Mouse (Mus musculus): ENCODE results near the gene Gpa33. TPM values are rescaled to one million over a fixed set of nuclear protein-coding genes. Genes with fewer than 3 reads are reported as not detected.
"Not testable (repeated sequence)": the region's sequence is repeated elsewhere in the genome, so short reads cannot be mapped to it uniquely, and the experiment has no call there.

Gene Gpa33
- total and polyA plus RNA-seq, 3 experiments: 0.04 TPM; not detected in 2

- Histone ChIP-seq H3K27me3 (replicated peaks) (no peaks in the 10 kb centered on the region), H3K4me2 (ENCODE audit: insufficient read depth, low read depth, poor library complexity, severe bottlenecking) (no peak overlapping the region), H3K4me1 (ENCODE audit: control insufficient read depth in 1 of 2, insufficient read depth in 2 of 2) (peaks cover 4 to 12% of the 10 kb centered on the region in 2 experiments; a peak in 3 of 4 replicates), H3K9me3 (replicated peaks; ENCODE audit: low read length) (no peaks in the 10 kb centered on the region), H3K27ac (ENCODE audit: insufficient read depth, low read depth) (no peak overlapping the region), H3K4me3 (replicated peaks in 1 of 3; ENCODE audit: low read depth in 2 of 3, low read length in 2 of 3, poor library complexity in 1 of 3) (no peak overlapping the region), H3K9ac (ENCODE audit: insufficient read depth, low read depth) (no peak overlapping the region), H3K36me3 (replicated peaks in 1 of 2; ENCODE audit: control insufficient read depth in 1 of 2, insufficient read depth in 1 of 2, low read length in 1 of 2) (no peaks in the 10 kb centered on the region), H3K79me2 (replicated peaks; ENCODE audit: control insufficient read depth, extremely low read depth, insufficient read depth, poor library complexity, severe bottlenecking) (no peaks in the 10 kb centered on the region)
- dilution Hi-C loops (cut with MboI; ENCODE audit: extremely low pct_ligation_motif_present, extremely low pct_unique_long_range_greater_than_20kb, low sequenced_read_pairs): no loop called here
- TF ChIP-seq ZMIZ1 (IDR thresholded peaks at IDR 0.05; ENCODE audit: low read depth, low read length) (no peak), MEF2A (IDR thresholded peaks at IDR 0.05; ENCODE audit: borderline replicate concordance, low read depth, low read length) (no peak), NELFE (IDR thresholded peaks at IDR 0.05; ENCODE audit: low read depth, low read length) (no peak), USF2 (conservative IDR thresholded peaks at IDR 0.05; ENCODE audit: low read depth, low read length) (no peak)
- in situ Hi-C loops (cut with MboI; ENCODE audit: low pct_ligation_motif_present, low pct_unique_long_range_greater_than_20kb, low sequenced_read_pairs): no loop called here
- no peak for DNase-seq (ENCODE audit: extremely low read depth)
These were observed 8.1 kb downstream of the Gpa33 start for GRCm38 (mm10) chr1:166138136-166138535.

GRCm38 (mm10) chr1:166139113-166139512, 9.1 kb downstream of the Gpa33 start:
- H3K4me2 ChIP-seq (ENCODE audit: insufficient read depth, low read depth, poor library complexity, severe bottlenecking): no peak overlapping the region
- H3K36me3 ChIP-seq (replicated peaks in 1 of 2; ENCODE audit: control insufficient read depth in 1 of 2, insufficient read depth in 1 of 2, low read length in 1 of 2): no peaks in the 10 kb centered on the region
- TF ChIP-seq SIN3A (IDR thresholded peaks at IDR 0.05; ENCODE audit: low read length) (no peak), NRF1 (IDR thresholded peaks at IDR 0.05; ENCODE audit: low read depth, low read length) (no peak), EP300 (IDR thresholded peaks at IDR 0.05; ENCODE audit: low read length) (no peak), USF1 (IDR thresholded peaks at IDR 0.05; ENCODE audit: low read depth, low read length) (no peak), RCOR1 (conservative IDR thresholded peaks at IDR 0.05; ENCODE audit: low read depth, low read length) (no peak), HCFC1 (IDR thresholded peaks at IDR 0.05; ENCODE audit: low read depth, low read length) (no peak), PAX5 (IDR thresholded peaks at IDR 0.05; ENCODE audit: low read length) (no peak), UBTF (IDR thresholded peaks at IDR 0.05; ENCODE audit: low read depth, low read length) (no peak)
- no peaks in the 10 kb centered on the region for H3K79me2 ChIP-seq (replicated peaks; ENCODE audit: control insufficient read depth, extremely low read depth, insufficient read depth, poor library complexity, severe bottlenecking)
- H3K9me3 ChIP-seq (replicated peaks; ENCODE audit: low read length): no peaks in the 10 kb centered on the region
- H3K27ac ChIP-seq (ENCODE audit: insufficient read depth, low read depth): no peak overlapping the region
- H3K9ac ChIP-seq (ENCODE audit: insufficient read depth, low read depth): no peak overlapping the region
- H3K4me1 ChIP-seq (ENCODE audit: control insufficient read depth in 1 of 2, insufficient read depth in 2 of 2): peaks cover 4 to 12% of the 10 kb centered on the region in 2 experiments; a peak in 3 of 4 replicates
- no peak overlapping the region for H3K4me3 ChIP-seq (replicated peaks in 1 of 3; ENCODE audit: low read depth in 2 of 3, low read length in 2 of 3, poor library complexity in 1 of 3)
- H3K27me3 ChIP-seq (replicated peaks): no peaks in the 10 kb centered on the region
- DNase-seq (ENCODE audit: extremely low read depth): no peak
- dilution Hi-C loops (cut with MboI; ENCODE audit: extremely low pct_ligation_motif_present, extremely low pct_unique_long_range_greater_than_20kb, low sequenced_read_pairs): no loop called here
- in situ Hi-C loops (cut with MboI; ENCODE audit: low pct_ligation_motif_present, low pct_unique_long_range_greater_than_20kb, low sequenced_read_pairs): no loop called here

DNA sequence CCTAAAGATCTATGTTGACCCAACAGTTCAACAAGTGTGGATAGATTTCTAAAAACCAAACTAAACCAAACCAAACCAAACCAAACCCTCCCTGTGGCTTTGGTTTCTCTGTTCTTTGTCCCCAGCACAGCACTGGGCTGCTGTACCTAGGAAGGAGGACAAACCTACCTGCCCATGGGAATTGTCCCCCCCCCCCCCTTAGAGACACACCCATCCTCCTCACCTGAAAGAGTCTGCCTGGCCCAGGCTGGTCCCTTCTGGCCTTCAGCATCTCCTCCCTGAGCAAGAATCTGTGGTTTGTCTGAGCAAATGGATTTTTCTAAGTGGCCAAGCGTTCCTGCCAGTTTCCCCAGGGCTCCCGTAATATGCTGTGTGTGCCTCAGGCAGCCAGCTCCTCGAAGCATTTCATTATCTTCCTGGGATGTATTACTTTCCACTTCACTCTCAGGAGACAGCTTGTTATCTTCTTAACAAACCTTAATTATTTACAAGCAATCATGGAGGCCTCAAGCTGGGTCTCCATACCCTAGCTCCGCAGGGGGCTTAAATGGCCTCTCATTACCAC, 9.7 kb downstream of the Gpa33 start:
- Histone ChIP-seq H3K9ac (ENCODE audit: insufficient read depth, low read depth) (no peak overlapping the region), H3K79me2 (replicated peaks; ENCODE audit: control insufficient read depth, extremely low read depth, insufficient read depth, poor library complexity, severe bottlenecking) (no peaks in the 10 kb centered on the region), H3K4me2 (ENCODE audit: insufficient read depth, low read depth, poor library complexity, severe bottlenecking) (no peak overlapping the region), H3K27me3 (replicated peaks) (no peaks in the 10 kb centered on the region), H3K27ac (ENCODE audit: insufficient read depth, low read depth) (no peak overlapping the region), H3K4me1 (ENCODE audit: control insufficient read depth in 1 of 2, insufficient read depth in 2 of 2) (peaks cover 4 to 11% of the 10 kb centered on the region in 2 experiments; a peak in 3 of 4 replicates), H3K36me3 (replicated peaks in 1 of 2; ENCODE audit: control insufficient read depth in 1 of 2, insufficient read depth in 1 of 2, low read length in 1 of 2) (no peaks in the 10 kb centered on the region), H3K4me3 (replicated peaks in 1 of 3; ENCODE audit: low read depth in 2 of 3, low read length in 2 of 3, poor library complexity in 1 of 3) (no peak overlapping the region), H3K9me3 (replicated peaks; ENCODE audit: low read length) (no peaks in the 10 kb centered on the region)
- in situ Hi-C loops (cut with MboI; ENCODE audit: low pct_ligation_motif_present, low pct_unique_long_range_greater_than_20kb, low sequenced_read_pairs): no loop called here
- no peak for TF ChIP-seq RCOR1 (conservative IDR thresholded peaks at IDR 0.05; ENCODE audit: low read depth, low read length)
- TF ChIP-seq IRF4 (IDR thresholded peaks at IDR 0.05; ENCODE audit: low read depth, low read length): no peak
- TF ChIP-seq CTCF (conservative IDR thresholded peaks at IDR 0.05 in 1 of 2, IDR thresholded peaks at IDR 0.05 in 1 of 2; ENCODE audit: low read depth in 2 of 2, low read length in 2 of 2): no peak
- dilution Hi-C loops (cut with MboI; ENCODE audit: extremely low pct_ligation_motif_present, extremely low pct_unique_long_range_greater_than_20kb, low sequenced_read_pairs): no loop called here
- DNase-seq (ENCODE audit: extremely low read depth): no peak

GRCm38 (mm10) chr1:166141868-166142267, 11.8 kb downstream of the Gpa33 start:
- in situ Hi-C loops (cut with MboI; ENCODE audit: low pct_ligation_motif_present, low pct_unique_long_range_greater_than_20kb, low sequenced_read_pairs); H3K9ac ChIP-seq (ENCODE audit: insufficient read depth, low read depth); H3K36me3 ChIP-seq (replicated peaks in 1 of 2; ENCODE audit: control insufficient read depth in 1 of 2, insufficient read depth in 1 of 2, low read length in 1 of 2); H3K27me3 ChIP-seq (replicated peaks); H3K4me3 ChIP-seq (replicated peaks in 1 of 3; ENCODE audit: low read depth in 2 of 3, low read length in 2 of 3, poor library complexity in 1 of 3); DNase-seq (ENCODE audit: extremely low read depth); H3K27ac ChIP-seq (ENCODE audit: insufficient read depth, low read depth); dilution Hi-C loops (cut with MboI; ENCODE audit: extremely low pct_ligation_motif_present, extremely low pct_unique_long_range_greater_than_20kb, low sequenced_read_pairs); H3K79me2 ChIP-seq (replicated peaks; ENCODE audit: control insufficient read depth, extremely low read depth, insufficient read depth, poor library complexity, severe bottlenecking); H3K4me1 ChIP-seq (ENCODE audit: control insufficient read depth in 1 of 2, insufficient read depth in 2 of 2); H3K9me3 ChIP-seq (replicated peaks; ENCODE audit: low read length); H3K4me2 ChIP-seq (ENCODE audit: insufficient read depth, low read depth, poor library complexity, severe bottlenecking): not testable (repeated sequence)

Data from CH12.LX (cell line).